Mouse (Mus musculus): ENCODE data around the gene Parvb. TPM values are rescaled to one million over a fixed set of nuclear protein-coding genes. Genes with fewer than 3 reads are reported as not detected.

The Parvb gene
- polyA plus RNA-seq, 1 experiment from 2014 or later: 6.0 TPM

DNA sequence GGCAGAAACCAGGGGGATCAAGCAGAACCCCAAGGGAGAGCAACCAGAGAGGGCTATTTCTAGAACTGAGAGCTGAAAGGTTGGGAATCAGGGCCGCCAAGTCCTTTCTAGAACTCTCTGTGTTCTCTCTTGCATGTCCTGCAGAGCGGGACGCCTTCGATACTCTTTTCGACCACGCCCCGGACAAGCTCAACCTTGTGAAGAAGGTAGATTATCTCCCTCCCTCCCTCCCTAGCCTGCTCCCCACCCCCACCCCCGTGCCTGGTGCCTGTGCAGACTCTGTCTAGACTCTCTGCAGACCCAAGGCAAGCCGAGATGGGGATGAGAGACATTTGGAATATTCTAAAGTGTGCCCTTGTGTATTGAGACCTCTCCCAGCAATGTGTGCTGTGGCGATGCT lies 71.4 kb downstream of the Parvb start:
- H3K27me3 ChIP-seq (ENCODE audit: insufficient read depth, low read length): no peaks in the 10 kb centered on the region
- H3K36me3 ChIP-seq (replicated peaks; ENCODE audit: insufficient read depth, low read length): no peaks in the 10 kb centered on the region
- DNase-seq: no peak
- no peak overlapping the region for H3K4me3 ChIP-seq (ENCODE audit: low read depth, low read length)
- H3K4me1 ChIP-seq (ENCODE audit: insufficient read depth): peaks cover 7% of the 10 kb centered on the region; the same call in 1 of the 2 replicates
- 52% methylated on average over 10 of the region's 10 CpGs for WGBS (ENCODE audit: insufficient replicate concordance)
- no peaks in the 10 kb centered on the region for H3K9me3 ChIP-seq (ENCODE audit: low read length)
- H3K27ac ChIP-seq (ENCODE audit: low read depth): no peak overlapping the region
- TF ChIP-seq EP300 (IDR thresholded peaks at IDR 0.05; ENCODE audit: low read depth): no peak
- no peak for TF ChIP-seq CTCF (IDR thresholded peaks at IDR 0.05; ENCODE audit: low read depth)
- ATAC-seq: no peak
- no peak overlapping the region for H3K9ac ChIP-seq (replicated peaks)
- no peak overlapping the region for H3K4me2 ChIP-seq (ENCODE audit: low read depth, low read length)

DNA sequence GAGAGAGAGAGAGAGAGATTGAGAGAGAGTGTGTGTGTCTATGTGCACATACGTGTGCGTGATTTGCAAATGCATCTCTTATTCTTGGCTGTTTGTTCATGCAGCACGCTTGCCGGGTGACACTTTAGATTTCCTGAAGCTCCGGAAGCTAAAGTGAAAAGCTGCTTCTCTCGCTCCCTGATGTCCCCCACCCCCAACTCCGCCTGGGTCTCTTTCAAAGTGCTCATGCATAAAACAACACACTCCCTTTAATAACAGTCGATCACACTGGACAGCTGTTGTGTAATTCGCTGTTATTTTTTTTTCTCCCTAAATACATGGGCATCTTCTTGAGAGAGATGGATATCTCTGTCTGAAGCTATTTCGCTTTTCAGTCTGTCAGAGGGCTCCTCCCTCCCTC lies 73.5 kb downstream of the Parvb start:
- no peak overlapping the region for H3K9ac ChIP-seq (replicated peaks)
- H3K4me3 ChIP-seq (ENCODE audit: low read depth, low read length): no peak overlapping the region
- WGBS (ENCODE audit: insufficient replicate concordance): 73% methylated on average over 10 of the region's 10 CpGs

DNA sequence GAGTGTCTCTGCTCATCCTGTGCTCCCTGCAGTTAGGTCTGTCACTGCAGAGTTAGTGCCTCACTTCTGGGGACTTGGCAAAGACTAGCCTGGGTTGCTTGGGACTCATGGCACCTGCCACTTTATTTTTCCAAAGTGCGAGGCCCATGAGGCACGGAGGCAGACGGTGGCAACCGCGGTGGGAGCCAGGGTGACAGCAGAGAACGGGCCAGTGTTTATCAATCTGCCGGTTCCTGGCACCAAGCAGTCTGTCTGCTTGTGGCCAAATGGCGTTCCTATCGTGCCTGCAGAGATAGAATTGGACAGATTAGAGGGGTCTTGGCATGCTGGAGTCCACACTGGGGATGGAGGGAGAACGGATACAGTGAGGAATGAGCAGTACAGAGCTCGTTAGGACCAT lies 78.4 kb downstream of the Parvb start:
- Histone ChIP-seq H3K4me1 (ENCODE audit: insufficient read depth) (peaks cover 36% of the 10 kb centered on the region), H3K4me3 (ENCODE audit: low read depth, low read length) (no peak overlapping the region), H3K27me3 (ENCODE audit: insufficient read depth, low read length) (no peaks in the 10 kb centered on the region), H3K27ac (ENCODE audit: low read depth) (no peak overlapping the region), H3K36me3 (replicated peaks; ENCODE audit: insufficient read depth, low read length) (0 out of 2 replicates have a peak, but pooled peaks cover 4% of the 10 kb centered on the region), H3K9ac (replicated peaks) (no peak overlapping the region), H3K9me3 (ENCODE audit: low read length) (no peaks in the 10 kb centered on the region), H3K4me2 (ENCODE audit: low read depth, low read length) (no peak overlapping the region)
- 56% methylated on average over 11 of the region's 11 CpGs for WGBS (ENCODE audit: insufficient replicate concordance)
- TF ChIP-seq EP300 (IDR thresholded peaks at IDR 0.05; ENCODE audit: low read depth): no peak
- TF ChIP-seq CTCF (IDR thresholded peaks at IDR 0.05; ENCODE audit: low read depth): no peak
- DNase-seq: no peak
- ATAC-seq: no peak

More for the DNA sequence above, 73.5 kb downstream of the Parvb start:
- H3K27me3 ChIP-seq (ENCODE audit: insufficient read depth, low read length): no peaks in the 10 kb centered on the region
- H3K36me3 ChIP-seq (replicated peaks; ENCODE audit: insufficient read depth, low read length): no peaks in the 10 kb centered on the region
- TF ChIP-seq EP300 (IDR thresholded peaks at IDR 0.05; ENCODE audit: low read depth) (no peak), CTCF (IDR thresholded peaks at IDR 0.05; ENCODE audit: low read depth) (no peak)
- no peak overlapping the region for H3K27ac ChIP-seq (ENCODE audit: low read depth)
- H3K4me2 ChIP-seq (ENCODE audit: low read depth, low read length): no peak overlapping the region
- H3K4me1 ChIP-seq (ENCODE audit: insufficient read depth): peaks cover 4% of the 10 kb centered on the region; the same call in 1 of the 2 replicates
- ATAC-seq: no peak
- H3K9me3 ChIP-seq (ENCODE audit: low read length): no peaks in the 10 kb centered on the region
- DNase-seq: no peak

DNA sequence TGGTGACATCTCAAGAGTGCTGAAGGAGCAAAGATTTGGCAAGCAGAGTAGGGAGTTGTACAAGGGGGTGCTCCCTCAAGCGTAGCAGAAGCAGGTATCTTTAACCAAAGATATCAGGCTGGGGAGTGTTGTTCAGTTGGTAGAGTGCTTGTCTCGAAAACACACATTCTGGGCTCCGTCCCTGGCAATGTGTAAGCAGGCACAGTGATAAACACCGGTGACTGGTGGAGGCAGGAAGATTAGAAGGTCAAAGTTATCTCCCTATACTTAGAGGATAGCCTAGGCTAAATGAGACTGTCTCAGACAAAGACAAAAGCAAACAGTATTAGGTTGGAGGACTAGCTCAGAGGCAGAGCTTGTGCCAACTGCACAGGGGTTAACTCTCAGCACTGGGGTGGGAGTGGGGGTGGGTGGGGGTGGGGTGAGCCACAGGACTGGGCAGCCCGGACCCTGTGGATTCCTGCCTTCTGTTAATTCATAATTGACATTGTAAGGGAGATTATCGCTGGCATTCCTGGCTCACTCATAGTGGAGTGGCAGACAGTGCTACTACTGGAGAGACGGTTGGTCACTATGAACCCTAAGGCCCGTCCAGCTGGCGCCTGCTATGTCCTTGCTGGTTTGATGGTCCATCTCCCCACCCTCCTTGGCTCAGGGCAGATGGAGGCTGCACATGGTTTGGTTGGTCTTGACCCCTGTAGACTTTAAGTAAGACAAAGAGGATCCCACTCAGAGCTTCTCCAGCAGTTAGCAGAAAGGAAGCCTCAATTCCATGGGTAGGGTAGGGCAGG lies 79.6 kb downstream of the Parvb start:
- TF ChIP-seq CTCF (IDR thresholded peaks at IDR 0.05; ENCODE audit: low read depth) (no peak), EP300 (IDR thresholded peaks at IDR 0.05; ENCODE audit: low read depth) (peak; percentile 96)
- H3K36me3 ChIP-seq (replicated peaks; ENCODE audit: insufficient read depth, low read length): 0 out of 2 replicates have a peak, but pooled peaks cover 4% of the 10 kb centered on the region
- no peaks in the 10 kb centered on the region for H3K27me3 ChIP-seq (ENCODE audit: insufficient read depth, low read length)
- no peak overlapping the region for H3K4me3 ChIP-seq (ENCODE audit: low read depth, low read length)
- H3K27ac ChIP-seq (ENCODE audit: low read depth): peak overlapping the region; percentile 39; the same call in 1 of the 2 replicates
- H3K4me2 ChIP-seq (ENCODE audit: low read depth, low read length): no peak overlapping the region
- H3K9ac ChIP-seq (replicated peaks): peak overlapping the region; percentile 26; the same call in 1 of the 2 replicates
- no peaks in the 10 kb centered on the region for H3K9me3 ChIP-seq (ENCODE audit: low read length)
- ATAC-seq: peak; percentile 80
- H3K4me1 ChIP-seq (ENCODE audit: insufficient read depth): peaks cover 40% of the 10 kb centered on the region
- no peak for DNase-seq
- WGBS (ENCODE audit: insufficient replicate concordance): 43% methylated on average over 9 of the region's 9 CpGs

DNA sequence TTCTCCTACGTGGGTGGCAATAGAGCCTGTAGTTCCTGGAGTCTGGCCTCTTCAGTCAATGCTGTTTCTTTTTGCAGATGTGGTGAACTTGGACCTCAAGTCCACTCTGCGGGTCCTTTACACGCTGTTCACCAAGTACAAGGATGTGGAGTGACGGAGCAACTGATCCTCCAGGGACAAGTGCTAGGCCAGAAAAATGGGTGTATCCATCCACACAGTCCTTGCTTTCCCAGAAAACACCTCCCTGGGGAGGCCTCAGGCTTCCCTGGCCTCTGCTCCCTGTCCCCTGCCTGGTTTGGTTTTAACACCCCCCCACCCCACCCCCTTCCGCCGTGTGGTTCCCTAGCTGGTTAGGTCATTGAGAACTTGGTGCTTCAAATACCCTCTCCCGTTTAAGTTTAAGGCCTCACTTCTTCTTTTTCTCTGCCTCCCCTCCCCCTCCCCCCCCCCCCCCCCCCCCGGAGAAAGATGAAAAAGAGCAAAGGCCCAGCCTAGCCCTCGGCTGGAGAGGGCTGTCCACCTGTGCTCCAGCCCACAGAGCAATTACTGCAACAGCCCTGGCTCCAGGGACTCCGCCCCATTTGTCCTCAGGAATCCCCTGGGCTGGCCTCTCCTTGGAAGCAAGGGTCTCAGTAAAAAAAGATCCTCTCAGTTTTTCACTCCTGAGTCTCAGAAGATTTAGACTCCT lies 81.2 kb downstream of the Parvb start:
- H3K27me3 ChIP-seq (ENCODE audit: insufficient read depth, low read length): no peaks in the 10 kb centered on the region
- peak overlapping the region; percentile 74 for H3K27ac ChIP-seq (ENCODE audit: low read depth)
- peaks cover 40% of the 10 kb centered on the region for H3K4me1 ChIP-seq (ENCODE audit: insufficient read depth)
- ATAC-seq (peak; percentile 14; the same call in 1 of the 2 replicates), DNase-seq (peak; percentile 60)
- WGBS (ENCODE audit: insufficient replicate concordance): 46% methylated on average over 9 of the region's 10 CpGs
- TF ChIP-seq CTCF (IDR thresholded peaks at IDR 0.05; ENCODE audit: low read depth): no peak
- TF ChIP-seq EP300 (IDR thresholded peaks at IDR 0.05; ENCODE audit: low read depth): no peak
- H3K9me3 ChIP-seq (ENCODE audit: low read length): no peaks in the 10 kb centered on the region
- H3K9ac ChIP-seq (replicated peaks): no peak overlapping the region
- no peak overlapping the region for H3K4me3 ChIP-seq (ENCODE audit: low read depth, low read length)
- 0 out of 2 replicates have a peak, but pooled peaks cover 4% of the 10 kb centered on the region for H3K36me3 ChIP-seq (replicated peaks; ENCODE audit: insufficient read depth, low read length)
- peak overlapping the region; percentile 30 for H3K4me2 ChIP-seq (ENCODE audit: low read depth, low read length)

DNA sequence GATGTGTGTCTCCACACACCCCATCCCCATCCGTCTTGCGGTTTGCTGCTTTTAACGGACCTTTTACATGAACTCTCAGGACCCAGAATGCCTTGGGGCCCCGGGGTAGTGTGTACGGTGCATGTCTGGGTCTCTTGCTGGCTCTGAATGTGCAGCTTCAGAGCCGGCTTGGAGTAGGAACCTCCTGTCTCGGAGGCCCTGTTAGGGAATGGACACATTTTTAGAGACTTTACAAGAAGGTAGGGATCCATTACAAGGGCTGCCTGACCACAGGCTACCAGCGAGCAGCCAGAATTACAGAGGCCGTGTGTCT lies 81.7 kb downstream of the Parvb start:
- Histone ChIP-seq H3K27me3 (ENCODE audit: insufficient read depth, low read length) (no peaks in the 10 kb centered on the region), H3K36me3 (replicated peaks; ENCODE audit: insufficient read depth, low read length) (0 out of 2 replicates have a peak, but pooled peaks cover 4% of the 10 kb centered on the region), H3K9ac (replicated peaks) (0 out of 2 replicates have a peak overlapping the region, but pooled peaks have one; percentile 30), H3K9me3 (ENCODE audit: low read length) (no peaks in the 10 kb centered on the region), H3K4me3 (ENCODE audit: low read depth, low read length) (no peak overlapping the region), H3K4me1 (ENCODE audit: insufficient read depth) (peaks cover 40% of the 10 kb centered on the region), H3K4me2 (ENCODE audit: low read depth, low read length) (peak overlapping the region; percentile 30), H3K27ac (ENCODE audit: low read depth) (peak overlapping the region; percentile 74)
- ATAC-seq (peak; percentile 49), DNase-seq (no peak)
- TF ChIP-seq CTCF (IDR thresholded peaks at IDR 0.05; ENCODE audit: low read depth): no peak
- WGBS (ENCODE audit: insufficient replicate concordance): 24% methylated on average over 9 of the region's 9 CpGs
